Mouse (Mus musculus) liver, embryonic 14.5 days (tissue): ENCODE results near the gene Lmln.

ENCODE experiments used
- CTCF ChIP-seq: IDR thresholded peaks from 2 replicates; pipeline ENCODE4 v1.5.1; 2016; ENCODE audit warnings: antibody characterized with exemption, low read depth, control low read depth
- EP300 ChIP-seq: IDR thresholded peaks from 2 replicates; pipeline ENCODE4 v1.6.1; 2016; ENCODE audit warnings: antibody characterized with exemption, low read depth

GRCm38 (mm10) chr16:33135167-33135566, 72.8 kb downstream of the Lmln start:
- TF ChIP-seq CTCF (no peak), EP300 (no peak)
